Mouse (Mus musculus) lung, postnatal 14 days (tissue): ENCODE results near the gene Hist1h2br.
"Not testable (repeated sequence)": the region's sequence is repeated elsewhere in the genome, so short reads cannot be mapped to it uniquely, and the experiment has no call there.

ENCODE experiments used
- DNase-seq: peaks from one replicate; pipeline ENCODE4 v3.0.0; 2021

Gene Hist1h2br

GRCm38 (mm10) chr13:21847883-21848282, 14.3 kb downstream of the Hist1h2br start:
- no peak for DNase-seq

GRCm38 (mm10) chr13:21850696-21851095, 17.2 kb downstream of the Hist1h2br start:
- DNase-seq: not testable (repeated sequence)

- DNase-seq: no peak
Measured at GRCm38 (mm10) chr13:21852215-21852945, 18.8 kb downstream of the Hist1h2br start.

- peak; percentile 49 for DNase-seq
Measured at GRCm38 (mm10) chr13:21855146-21855545, 21.6 kb downstream of the Hist1h2br start.

- DNase-seq: no peak
Measured at GRCm38 (mm10) chr13:21855698-21856162, 22.2 kb downstream of the Hist1h2br start.

- DNase-seq: no peak
Measured at GRCm38 (mm10) chr13:21861608-21862007, 28.1 kb downstream of the Hist1h2br start.

GRCm38 (mm10) chr13:21865503-21865902, 32.0 kb downstream of the Hist1h2br start:
- DNase-seq: not testable (repeated sequence)

GRCm38 (mm10) chr13:21880735-21881134, 47.2 kb downstream of the Hist1h2br start:
- DNase-seq: no peak

GRCm38 (mm10) chr13:21881878-21882669, 48.5 kb downstream of the Hist1h2br start:
- peak; percentile 2 for DNase-seq

- peak; percentile 9 for DNase-seq
Measured at GRCm38 (mm10) chr13:21882760-21883405, 49.3 kb downstream of the Hist1h2br start.

GRCm38 (mm10) chr13:21883407-21883806, 49.9 kb downstream of the Hist1h2br start:
- no peak for DNase-seq

GRCm38 (mm10) chr13:21884586-21884985, 51.0 kb downstream of the Hist1h2br start:
- DNase-seq: no peak
